ENCODE assay signal across 11 mouse cellular contexts in genomic region chr9:21183421-21183820, GRCm38 (mm10). TPM values are rescaled to one million over a fixed set of nuclear protein-coding genes. Genes with fewer than 3 reads are reported as not detected.
DNase-seq lines count a peak whose midpoint lies in the region; ATAC-seq lines count a peak whose summit lies in the region.
"Had no signal": no experiment of that assay in that cellular context is flagged by ENCODE, and none has a peak within 500 bp of the region (broad histone marks: within the 10 kb centered on the region; RNA-seq: fewer than 3 reads in every experiment).

No protein-coding gene starts in this region.

- H3K4me3 ChIP-seq in heart, embryonic 13.5 days, result peak overlapping the region; percentile 52; the same call in 1 of the 2 replicates
- H3K4me3 ChIP-seq in limb, embryonic 10.5 days, result 0 out of 2 replicates have a peak overlapping the region, but pooled peaks have one; percentile 45
- H3K4me3 ChIP-seq in stomach, embryonic 15.5 days (replicated peaks), result no peak overlapping the region
- H3K4me3 ChIP-seq in forebrain, embryonic 12.5 days (replicated peaks), result no peak overlapping the region

- peak overlapping the region; percentile 71 for H3K4me2 ChIP-seq in heart, embryonic 13.5 days
- peak overlapping the region; percentile 66; the same call in 1 of the 2 replicates for H3K4me2 ChIP-seq in stomach, embryonic 15.5 days
- no peak overlapping the region for H3K4me2 ChIP-seq in forebrain, embryonic 12.5 days

- H3K9ac ChIP-seq in heart, embryonic 13.5 days, result 0 out of 2 replicates have a peak overlapping the region, but pooled peaks have one; percentile 78
- H3K9ac ChIP-seq in stomach, embryonic 15.5 days, result no peak overlapping the region
- H3K9ac ChIP-seq in forebrain, embryonic 12.5 days, result no peak overlapping the region
- H3K9ac ChIP-seq: limb, embryonic 15.5 days had no signal

- H3K36me3 ChIP-seq in heart, embryonic 13.5 days, result no peaks in the 10 kb centered on the region
- H3K36me3 ChIP-seq in limb, embryonic 10.5 days, result no peaks in the 10 kb centered on the region
- no peaks in the 10 kb centered on the region for H3K36me3 ChIP-seq in stomach, embryonic 15.5 days
- no peaks in the 10 kb centered on the region for H3K36me3 ChIP-seq in forebrain, embryonic 12.5 days (replicated peaks)
- H3K36me3 ChIP-seq: G1E; limb, embryonic 15.5 days had no signal

- H3K4me1 ChIP-seq in heart, embryonic 13.5 days, result peaks cover 53% of the 10 kb centered on the region
- peaks cover 38% of the 10 kb centered on the region for H3K4me1 ChIP-seq in limb, embryonic 10.5 days
- peaks cover 27% of the 10 kb centered on the region for H3K4me1 ChIP-seq in stomach, embryonic 15.5 days
- peaks cover 14% of the 10 kb centered on the region for H3K4me1 ChIP-seq in forebrain, embryonic 12.5 days

- DNase-seq in heart, adult 8-10 months (ENCODE audit: low spot score), result no peak
- DNase-seq in thymus, postnatal 0 days (ENCODE audit: low spot score), result peak; percentile 57
- DNase-seq in thymus, postnatal 14 days, result no peak
- no peak for DNase-seq in limb, embryonic 10.5 days (ENCODE audit: low spot score)
- no peak for DNase-seq in embryo, embryonic 10 days (ENCODE audit: low spot score)
- DNase-seq: right cerebral cortex, postnatal 14 days had no signal

- no peaks in the 10 kb centered on the region for H3K27me3 ChIP-seq in heart, embryonic 13.5 days (replicated peaks)
- peaks cover 53% of the 10 kb centered on the region for H3K27me3 ChIP-seq in limb, embryonic 10.5 days (ENCODE audit: low read depth, poor library complexity, severe bottlenecking)
- H3K27me3 ChIP-seq in stomach, embryonic 15.5 days (replicated peaks), result no peaks in the 10 kb centered on the region
- peaks cover 59% of the 10 kb centered on the region for H3K27me3 ChIP-seq in forebrain, embryonic 12.5 days

- no peaks in the 10 kb centered on the region for H3K9me3 ChIP-seq in heart, embryonic 13.5 days
- H3K9me3 ChIP-seq in limb, embryonic 10.5 days (replicated peaks), result no peaks in the 10 kb centered on the region
- no peaks in the 10 kb centered on the region for H3K9me3 ChIP-seq in stomach, embryonic 15.5 days
- no peaks in the 10 kb centered on the region for H3K9me3 ChIP-seq in forebrain, embryonic 12.5 days
- H3K9me3 ChIP-seq: G1E; limb, embryonic 15.5 days had no signal

- no peak overlapping the region for H3K27ac ChIP-seq in heart, embryonic 13.5 days (replicated peaks)
- H3K27ac ChIP-seq in limb, embryonic 10.5 days, result no peak overlapping the region
- no peak overlapping the region for H3K27ac ChIP-seq in stomach, embryonic 15.5 days
- H3K27ac ChIP-seq in forebrain, embryonic 12.5 days, result no peak overlapping the region
- H3K27ac ChIP-seq: limb, embryonic 15.5 days had no signal

- WGBS in heart, embryonic 13.5 days, result 65% methylated on average over 6 of the region's 6 CpGs
- WGBS in limb, embryonic 10.5 days, result 79% methylated on average over 6 of the region's 6 CpGs
- WGBS in stomach, embryonic 15.5 days, result 83% methylated on average over 6 of the region's 6 CpGs
- WGBS in forebrain, embryonic 12.5 days, result 86% methylated on average over 6 of the region's 6 CpGs

- ATAC-seq in heart, embryonic 13.5 days (ENCODE audit: extremely low read depth, insufficient number of reproducible peaks, low FRiP score, low TSS enrichment), result no peak
- ATAC-seq in stomach, embryonic 15.5 days (ENCODE audit: insufficient read depth, low FRiP score, low read depth), result no peak
- ATAC-seq in forebrain, embryonic 12.5 days (ENCODE audit: low FRiP score), result no peak

RNA-seq across cellular contexts. Expression of gene Pde4a, which starts 17.9 kb away (rescaled TPM):
- 9.5 and 11.3 TPM in 2 replicates for polyA plus RNA-seq in heart, embryonic 13.5 days (2015; fragmentation: Nextera tagmentation; extraction: Ambion mirVana)
- total RNA-seq in heart, adult 8-10 months (2022), result 10 to 100 TPM; 48.5 to 75.4 (median 62.1) TPM
- 0.95 and 1.0 TPM in 2 replicates for polyA plus RNA-seq in thymus, postnatal 0 days (2015; fragmentation: Nextera tagmentation; extraction: Ambion mirVana)
- polyA plus RNA-seq in limb, embryonic 10.5 days (2016; fragmentation: Nextera tagmentation; extraction: Ambion mirVana), result 3.6 and 4.5 TPM in 2 replicates
- 5.9 and 6.2 TPM in 2 replicates for polyA plus RNA-seq in stomach, embryonic 15.5 days (2015; fragmentation: Nextera tagmentation; extraction: Ambion mirVana)
- polyA plus RNA-seq in forebrain, embryonic 12.5 days (2016; fragmentation: Nextera tagmentation; extraction: Ambion mirVana), result 12.8 and 14.5 TPM in 2 replicates

RNA-seq across cellular contexts. Expression of gene Cdc37, which starts 33.6 kb away (rescaled TPM):
- 222 and 230 TPM in 2 replicates for polyA plus RNA-seq in heart, embryonic 13.5 days (2015; fragmentation: Nextera tagmentation; extraction: Ambion mirVana)
- total RNA-seq in heart, adult 8-10 months (2022), result 100 to 1,000 TPM; 138 to 170 (median 157) TPM
- 281 and 307 TPM in 2 replicates for polyA plus RNA-seq in thymus, postnatal 0 days (2015; fragmentation: Nextera tagmentation; extraction: Ambion mirVana)
- polyA plus RNA-seq in limb, embryonic 10.5 days (2016; fragmentation: Nextera tagmentation; extraction: Ambion mirVana), result 434 and 487 TPM in 2 replicates
- 284 and 293 TPM in 2 replicates for polyA plus RNA-seq in stomach, embryonic 15.5 days (2015; fragmentation: Nextera tagmentation; extraction: Ambion mirVana)
- 260 and 272 TPM in 2 replicates for polyA plus RNA-seq in forebrain, embryonic 12.5 days (2016; fragmentation: Nextera tagmentation; extraction: Ambion mirVana)

RNA-seq across cellular contexts. Expression of gene Tyk2, which starts 52.4 kb away (rescaled TPM):
- 13.7 and 14.0 TPM in 2 replicates for polyA plus RNA-seq in heart, embryonic 13.5 days (2015; fragmentation: Nextera tagmentation; extraction: Ambion mirVana)
- 1 to 10 TPM; 8.6 to 9.1 (median 8.7) TPM for total RNA-seq in heart, adult 8-10 months (2022)
- 13.8 and 14.0 TPM in 2 replicates for polyA plus RNA-seq in thymus, postnatal 0 days (2015; fragmentation: Nextera tagmentation; extraction: Ambion mirVana)
- polyA plus RNA-seq in limb, embryonic 10.5 days (2016; fragmentation: Nextera tagmentation; extraction: Ambion mirVana), result 11.5 and 15.3 TPM in 2 replicates
- 13.6 and 15.8 TPM in 2 replicates for polyA plus RNA-seq in stomach, embryonic 15.5 days (2015; fragmentation: Nextera tagmentation; extraction: Ambion mirVana)
- 12.8 TPM in 2 replicates for polyA plus RNA-seq in forebrain, embryonic 12.5 days (2016; fragmentation: Nextera tagmentation; extraction: Ambion mirVana)

RNA-seq across cellular contexts. Expression of gene Keap1, which starts 55.7 kb away (rescaled TPM):
- 51.1 and 52.7 TPM in 2 replicates for polyA plus RNA-seq in heart, embryonic 13.5 days (2015; fragmentation: Nextera tagmentation; extraction: Ambion mirVana)
- 10 to 100 TPM; 43.6 to 52.1 (median 45.5) TPM for total RNA-seq in heart, adult 8-10 months (2022)
- 61.2 and 64.2 TPM in 2 replicates for polyA plus RNA-seq in thymus, postnatal 0 days (2015; fragmentation: Nextera tagmentation; extraction: Ambion mirVana)
- 50.4 and 61.7 TPM in 2 replicates for polyA plus RNA-seq in limb, embryonic 10.5 days (2016; fragmentation: Nextera tagmentation; extraction: Ambion mirVana)
- 61.1 and 61.6 TPM in 2 replicates for polyA plus RNA-seq in stomach, embryonic 15.5 days (2015; fragmentation: Nextera tagmentation; extraction: Ambion mirVana)
- 47.5 and 49.6 TPM in 2 replicates for polyA plus RNA-seq in forebrain, embryonic 12.5 days (2016; fragmentation: Nextera tagmentation; extraction: Ambion mirVana)

Comparison
In these comparisons a context has a peak if more than half of its experiments do, and no peak if none do; other contexts are left out.
1. H3K4me3 ChIP-seq: peak in heart, embryonic 13.5 days (single experiment) and limb, embryonic 10.5 days (single experiment); none in stomach, embryonic 15.5 days (single experiment) and forebrain, embryonic 12.5 days (single experiment).